Mouse (Mus musculus): Measurements from ENCODE around the gene 6820408C15Rik.

- TF ChIP-seq CTCF (IDR thresholded peaks at IDR 0.05; ENCODE audit: low read depth, low read length) (no peak), POLR2A (IDR thresholded peaks at IDR 0.05; ENCODE audit: borderline replicate concordance, low read depth, low read length) (no peak)
These were observed 55.6 kb downstream of the 6820408C15Rik start for GRCm38 (mm10) chr2:152470973-152471372.
